Mouse (Mus musculus): ENCODE measurements around the gene Dgke.

Gene Dgke

DNA sequence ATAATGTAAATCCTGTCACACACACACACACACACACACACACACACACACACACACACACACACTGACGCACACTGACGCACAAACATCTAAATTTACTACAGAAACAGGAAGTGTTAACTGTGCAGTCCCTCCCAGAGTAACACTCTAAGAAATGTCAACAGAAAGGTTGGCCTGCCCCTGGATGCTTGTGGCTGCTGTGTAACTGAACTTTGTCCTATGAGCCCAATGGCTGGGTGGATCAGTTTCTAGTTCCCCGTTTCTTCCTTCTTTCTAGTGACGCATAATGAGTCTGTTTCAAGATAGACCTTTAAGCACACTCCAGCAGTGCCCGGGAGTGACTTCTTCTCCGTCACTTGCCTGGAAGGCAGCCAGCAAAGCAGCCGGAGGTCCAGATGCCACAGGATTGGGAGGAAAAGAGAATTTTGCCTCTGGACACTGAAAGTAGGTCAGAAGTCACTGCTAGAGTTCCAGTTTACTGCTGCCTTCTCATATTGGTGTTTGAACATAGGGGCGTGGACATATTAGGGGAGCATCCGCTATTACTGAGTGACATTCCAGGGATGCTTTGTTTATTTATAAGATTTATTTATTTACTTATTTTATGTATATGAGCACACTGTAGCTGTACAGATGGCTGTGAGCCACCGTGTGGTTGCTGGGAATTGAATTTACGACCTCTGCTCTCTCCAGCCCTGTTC, 42.3 kb downstream of the Dgke start:
- no peak for TF ChIP-seq NANOG (IDR thresholded peaks at IDR 0.05; ENCODE audit: borderline replicate concordance, low read length)
- no peak for TF ChIP-seq CTCF (conservative IDR thresholded peaks at IDR 0.05; ENCODE audit: low read length)
- no peak for TF ChIP-seq POU5F1 (IDR thresholded peaks at IDR 0.05; ENCODE audit: borderline replicate concordance, low read length)
- Histone ChIP-seq H3K4me3 (replicated peaks; ENCODE audit: low read length) (no peak overlapping the region), H3K36me3 (ENCODE audit: insufficient read depth, low read length) (peaks cover 18% of the 10 kb centered on the region), H3K27me3 (ENCODE audit: insufficient read depth, low read length) (no peaks in the 10 kb centered on the region), H3K9me3 (ENCODE audit: low read length) (no peaks in the 10 kb centered on the region), H3K4me1 (replicated peaks; ENCODE audit: low read depth, low read length) (peaks cover 82% of the 10 kb centered on the region)

DNA sequence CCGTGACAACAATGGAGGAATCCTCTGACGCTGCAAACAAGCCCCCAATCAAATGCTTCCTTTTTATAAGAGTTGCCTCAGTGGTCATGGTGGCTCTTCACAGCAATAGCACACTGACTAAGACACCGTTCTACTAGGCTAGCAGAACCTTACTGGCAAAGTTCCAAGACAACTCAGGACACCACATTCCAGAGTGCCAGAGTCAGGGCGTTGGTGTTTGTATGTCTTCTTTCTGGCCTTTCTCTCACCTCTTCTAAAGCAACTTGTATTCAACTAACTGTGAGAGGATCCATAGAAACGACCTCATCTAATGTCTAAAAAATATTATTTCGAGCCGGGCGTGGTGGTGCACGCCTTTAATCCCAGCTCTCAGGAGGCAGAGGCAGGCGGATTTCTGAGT, 43.2 kb downstream of the Dgke start:
- H3K4me3 ChIP-seq (replicated peaks; ENCODE audit: low read length), result no peak overlapping the region
- peaks cover 27% of the 10 kb centered on the region for H3K36me3 ChIP-seq (ENCODE audit: insufficient read depth, low read length)
- peaks cover 82% of the 10 kb centered on the region for H3K4me1 ChIP-seq (replicated peaks; ENCODE audit: low read depth, low read length)
- H3K27me3 ChIP-seq (ENCODE audit: insufficient read depth, low read length), result no peaks in the 10 kb centered on the region
- TF ChIP-seq NANOG (IDR thresholded peaks at IDR 0.05; ENCODE audit: borderline replicate concordance, low read length) (no peak), CTCF (conservative IDR thresholded peaks at IDR 0.05; ENCODE audit: low read length) (no peak), POU5F1 (IDR thresholded peaks at IDR 0.05; ENCODE audit: borderline replicate concordance, low read length) (no peak)
- H3K9me3 ChIP-seq (ENCODE audit: low read length), result no peaks in the 10 kb centered on the region

DNA sequence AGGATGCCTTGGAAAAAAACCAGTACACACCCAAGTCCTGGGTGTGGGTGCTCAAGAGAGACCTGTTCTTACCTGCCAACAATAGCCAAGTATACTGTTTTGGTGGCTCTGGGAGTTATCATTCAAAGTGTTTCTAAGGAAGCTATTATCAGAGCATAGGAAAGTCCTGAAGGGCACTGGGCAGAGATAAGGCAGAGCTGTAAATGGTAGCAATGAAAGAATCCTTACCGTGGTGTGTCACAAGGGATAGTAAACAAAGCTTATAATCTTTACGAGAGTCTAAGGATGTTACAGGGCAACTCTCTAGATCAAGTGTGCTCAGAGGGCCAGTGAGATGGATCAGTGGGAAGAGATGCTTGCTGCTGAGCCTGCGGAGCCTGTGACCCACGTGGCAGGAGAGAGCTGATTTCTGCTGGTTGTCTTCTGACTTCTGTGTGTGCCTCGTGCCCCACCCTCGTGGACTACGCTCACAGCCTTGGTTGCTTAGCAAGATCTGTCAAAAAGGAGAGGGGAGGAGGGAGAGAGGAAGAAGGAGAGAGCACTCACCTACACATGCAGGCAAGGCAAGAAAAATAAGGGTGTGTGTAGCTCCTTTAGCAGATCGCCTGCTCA, 44.4 kb downstream of the Dgke start:
- no peaks in the 10 kb centered on the region for H3K9me3 ChIP-seq (ENCODE audit: low read length)
- TF ChIP-seq POU5F1 (IDR thresholded peaks at IDR 0.05; ENCODE audit: borderline replicate concordance, low read length) (no peak), CTCF (conservative IDR thresholded peaks at IDR 0.05; ENCODE audit: low read length) (no peak), NANOG (IDR thresholded peaks at IDR 0.05; ENCODE audit: borderline replicate concordance, low read length) (no peak)
- H3K4me1 ChIP-seq (replicated peaks; ENCODE audit: low read depth, low read length), result peaks cover 86% of the 10 kb centered on the region
- no peaks in the 10 kb centered on the region for H3K27me3 ChIP-seq (ENCODE audit: insufficient read depth, low read length)
- peaks cover 39% of the 10 kb centered on the region for H3K36me3 ChIP-seq (ENCODE audit: insufficient read depth, low read length)
- H3K4me3 ChIP-seq (replicated peaks; ENCODE audit: low read length), result peak overlapping the region; percentile 5; the same call in 1 of the 2 replicates

DNA sequence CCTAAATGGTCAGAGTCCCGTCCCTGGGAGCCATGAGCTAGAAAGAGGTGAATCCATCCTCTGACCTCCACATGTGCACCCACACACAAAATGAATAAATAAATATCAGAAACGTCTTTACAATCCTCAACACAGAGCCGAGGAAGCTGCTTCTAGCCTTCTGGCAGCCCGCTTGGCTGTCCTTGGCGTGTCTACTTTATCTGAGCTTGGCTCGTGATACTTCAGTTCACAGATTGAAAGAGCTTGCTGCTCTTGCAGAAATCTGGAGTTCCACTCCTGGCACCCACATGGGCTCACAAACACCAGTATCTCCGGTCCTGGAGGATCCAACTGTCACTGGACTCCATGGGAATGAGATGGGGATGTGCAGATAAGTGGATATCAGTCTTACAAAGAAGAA, 45.0 kb downstream of the Dgke start:
- Histone ChIP-seq H3K27me3 (ENCODE audit: insufficient read depth, low read length) (no peaks in the 10 kb centered on the region), H3K4me1 (replicated peaks; ENCODE audit: low read depth, low read length) (peaks cover 91% of the 10 kb centered on the region), H3K36me3 (ENCODE audit: insufficient read depth, low read length) (peaks cover 45% of the 10 kb centered on the region), H3K9me3 (ENCODE audit: low read length) (no peaks in the 10 kb centered on the region), H3K4me3 (replicated peaks; ENCODE audit: low read length) (0 out of 2 replicates have a peak overlapping the region, but pooled peaks have one; percentile 5)
- TF ChIP-seq CTCF (conservative IDR thresholded peaks at IDR 0.05; ENCODE audit: low read length) (no peak), NANOG (IDR thresholded peaks at IDR 0.05; ENCODE audit: borderline replicate concordance, low read length) (no peak), POU5F1 (IDR thresholded peaks at IDR 0.05; ENCODE audit: borderline replicate concordance, low read length) (no peak)

DNA sequence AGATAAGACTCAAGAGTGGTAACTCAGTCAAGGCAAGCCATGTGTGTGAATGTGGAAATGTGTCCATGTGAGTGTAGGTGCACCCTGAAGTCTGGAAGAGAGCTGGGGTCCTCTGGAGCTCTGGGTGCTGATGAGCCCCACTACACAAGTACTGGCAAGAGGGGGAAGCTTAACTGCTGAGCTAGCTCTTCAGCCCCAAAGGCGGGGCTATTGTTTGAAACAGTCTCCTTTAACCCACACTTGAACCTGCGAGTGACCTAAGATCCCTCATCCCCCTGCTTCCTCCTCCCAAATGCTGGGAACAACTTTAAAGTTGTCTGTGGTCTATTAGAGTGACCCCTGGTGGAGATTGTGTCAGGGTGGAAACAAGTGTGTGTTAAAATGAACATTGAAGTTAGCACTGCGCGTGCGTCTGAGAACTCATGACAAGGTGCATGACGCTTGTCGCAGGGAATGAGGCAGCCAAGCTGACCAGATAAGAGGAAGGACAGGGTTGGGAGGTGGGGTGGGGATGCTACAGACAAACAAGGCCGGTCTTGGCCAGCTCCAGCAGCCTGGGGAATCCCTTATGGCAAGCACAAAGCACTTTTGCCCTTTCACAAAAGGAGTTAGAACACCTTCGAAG, 45.9 kb downstream of the Dgke start:
- Histone ChIP-seq H3K36me3 (ENCODE audit: insufficient read depth, low read length) (peaks cover 54% of the 10 kb centered on the region), H3K4me3 (replicated peaks; ENCODE audit: low read length) (peak overlapping the region; percentile 43), H3K4me1 (replicated peaks; ENCODE audit: low read depth, low read length) (peaks cover 96% of the 10 kb centered on the region), H3K27me3 (ENCODE audit: insufficient read depth, low read length) (no peaks in the 10 kb centered on the region), H3K9me3 (ENCODE audit: low read length) (no peaks in the 10 kb centered on the region)
- peak; percentile 66 for TF ChIP-seq CTCF (conservative IDR thresholded peaks at IDR 0.05; ENCODE audit: low read length)
- no peak for TF ChIP-seq POU5F1 (IDR thresholded peaks at IDR 0.05; ENCODE audit: borderline replicate concordance, low read length)

DNA sequence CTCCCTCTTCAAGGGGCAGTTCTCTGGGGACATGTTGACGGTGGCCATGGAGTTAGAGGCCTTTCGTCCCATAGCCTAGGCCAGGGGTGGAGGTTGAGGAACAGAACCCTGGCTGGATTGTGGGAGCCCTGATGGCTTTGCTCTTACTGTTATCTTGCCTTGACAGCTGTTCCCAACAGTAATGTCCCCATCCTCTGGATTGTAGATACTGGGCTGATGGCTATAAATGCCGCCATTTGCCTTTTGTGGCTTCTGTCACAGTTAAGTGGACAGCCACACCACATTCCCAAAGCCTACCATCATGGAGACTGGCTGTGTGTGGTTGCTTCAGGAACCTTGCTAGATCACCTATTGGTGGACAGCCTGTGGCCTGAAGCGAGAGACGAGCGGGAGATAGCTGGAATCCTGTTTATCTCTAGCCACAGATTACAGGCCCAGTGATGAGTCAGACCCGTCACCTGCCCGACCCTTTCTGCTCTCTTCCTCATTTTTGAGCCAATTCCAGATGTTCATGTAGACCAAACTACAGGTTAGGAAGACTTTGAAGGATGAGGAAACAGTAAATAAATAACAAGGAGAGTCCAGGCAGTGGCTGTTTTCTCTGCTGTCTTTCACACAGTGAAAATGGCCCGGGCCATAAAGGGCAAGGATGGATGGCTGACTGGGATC, 49.0 kb downstream of the Dgke start:
- no peak for TF ChIP-seq NANOG (IDR thresholded peaks at IDR 0.05; ENCODE audit: borderline replicate concordance, low read length)
- no peak for TF ChIP-seq POU5F1 (IDR thresholded peaks at IDR 0.05; ENCODE audit: borderline replicate concordance, low read length)
- no peak for TF ChIP-seq CTCF (conservative IDR thresholded peaks at IDR 0.05; ENCODE audit: low read length)
- no peak overlapping the region for H3K4me3 ChIP-seq (replicated peaks; ENCODE audit: low read length)
- peaks cover 84% of the 10 kb centered on the region for H3K4me1 ChIP-seq (replicated peaks; ENCODE audit: low read depth, low read length)

DNA sequence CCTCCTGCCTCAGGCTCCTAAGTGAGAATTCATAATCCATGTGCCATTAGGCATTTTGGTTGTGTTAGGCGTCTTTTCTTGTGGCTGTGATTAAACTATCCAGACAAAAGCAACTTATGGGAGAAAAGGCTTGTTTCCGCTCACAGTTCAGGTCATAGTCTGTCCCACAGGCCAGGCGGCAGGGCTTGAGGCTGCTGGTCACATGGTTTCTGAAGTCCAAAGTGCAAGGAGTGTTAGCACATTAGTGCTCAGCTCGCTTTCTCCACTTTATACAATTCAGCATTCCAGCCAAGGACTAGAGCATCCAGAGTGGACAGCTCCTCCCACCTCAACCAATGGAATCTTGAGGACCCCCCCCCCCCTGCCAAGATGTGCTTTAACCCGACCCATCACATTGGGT, 54.4 kb downstream of the Dgke start:
- Histone ChIP-seq H3K4me1 (replicated peaks; ENCODE audit: low read depth, low read length) (peaks cover 74% of the 10 kb centered on the region), H3K4me3 (replicated peaks; ENCODE audit: low read length) (no peak overlapping the region), H3K9me3 (ENCODE audit: low read length) (no peaks in the 10 kb centered on the region), H3K27me3 (ENCODE audit: insufficient read depth, low read length) (no peaks in the 10 kb centered on the region), H3K36me3 (ENCODE audit: insufficient read depth, low read length) (peaks cover 99% of the 10 kb centered on the region)
- TF ChIP-seq POU5F1 (IDR thresholded peaks at IDR 0.05; ENCODE audit: borderline replicate concordance, low read length) (no peak), CTCF (conservative IDR thresholded peaks at IDR 0.05; ENCODE audit: low read length) (no peak), NANOG (IDR thresholded peaks at IDR 0.05; ENCODE audit: borderline replicate concordance, low read length) (no peak)

More for the DNA sequence above, 49.0 kb downstream of the Dgke start:
- no peaks in the 10 kb centered on the region for H3K27me3 ChIP-seq (ENCODE audit: insufficient read depth, low read length)
- no peaks in the 10 kb centered on the region for H3K9me3 ChIP-seq (ENCODE audit: low read length)
- peaks cover 85% of the 10 kb centered on the region for H3K36me3 ChIP-seq (ENCODE audit: insufficient read depth, low read length)

DNA sequence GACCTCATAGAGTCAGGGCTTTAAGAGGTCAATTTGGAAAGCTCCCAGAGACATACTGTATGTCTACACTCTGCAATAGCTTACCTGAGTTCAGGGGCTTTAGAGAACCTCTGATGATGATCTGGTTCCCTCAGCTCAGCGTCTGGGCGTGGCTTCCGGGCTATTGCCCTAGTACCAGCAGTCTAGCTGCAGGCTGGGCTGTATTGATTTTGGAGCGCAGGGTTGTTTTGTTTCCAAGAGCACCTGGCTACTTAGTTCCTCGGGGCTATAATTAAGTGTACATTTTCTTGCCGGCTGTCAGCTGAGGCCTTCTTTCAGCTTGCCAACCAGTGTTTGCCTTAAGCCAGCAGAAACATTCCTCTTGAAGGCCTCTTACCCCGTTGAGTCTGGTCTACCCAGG, 57.2 kb downstream of the Dgke start:
- Histone ChIP-seq H3K4me1 (replicated peaks; ENCODE audit: low read depth, low read length) (peaks cover 69% of the 10 kb centered on the region), H3K9me3 (ENCODE audit: low read length) (no peaks in the 10 kb centered on the region), H3K36me3 (ENCODE audit: insufficient read depth, low read length) (peaks cover 98% of the 10 kb centered on the region), H3K27me3 (ENCODE audit: insufficient read depth, low read length) (no peaks in the 10 kb centered on the region), H3K4me3 (replicated peaks; ENCODE audit: low read length) (no peak overlapping the region)
- TF ChIP-seq CTCF (conservative IDR thresholded peaks at IDR 0.05; ENCODE audit: low read length) (no peak), NANOG (IDR thresholded peaks at IDR 0.05; ENCODE audit: borderline replicate concordance, low read length) (no peak), POU5F1 (IDR thresholded peaks at IDR 0.05; ENCODE audit: borderline replicate concordance, low read length) (no peak)
